Mouse (Mus musculus) 3T3-L1 (cell line): Measurements from ENCODE around the gene Limd1.

Experiments used
- DNase-seq: peaks from one replicate; pipeline ENCODE4 v3.0.0-alpha.2; 2015; ENCODE audit warnings: low read depth, low spot score

Limd1 gene

GRCm38 (mm10) chr9:123481136-123481535 lies 2.6 kb downstream of the Limd1 start:
- no peak for DNase-seq

- DNase-seq: no peak
These were observed 5.1 kb downstream of the Limd1 start for GRCm38 (mm10) chr9:123483598-123483997.

- DNase-seq: no peak
These were observed 6.3 kb downstream of the Limd1 start for GRCm38 (mm10) chr9:123484830-123485229.

- no peak for DNase-seq
These were observed 7.1 kb downstream of the Limd1 start for GRCm38 (mm10) chr9:123485561-123485960.

- DNase-seq: no peak
These were observed 8.1 kb downstream of the Limd1 start for GRCm38 (mm10) chr9:123486635-123487034.

GRCm38 (mm10) chr9:123489073-123489472 lies 10.6 kb downstream of the Limd1 start:
- no peak for DNase-seq

GRCm38 (mm10) chr9:123489727-123490343 lies 11.3 kb downstream of the Limd1 start:
- no peak for DNase-seq

GRCm38 (mm10) chr9:123490930-123491329 lies 12.4 kb downstream of the Limd1 start:
- DNase-seq: no peak

GRCm38 (mm10) chr9:123491917-123492585 lies 13.5 kb downstream of the Limd1 start:
- no peak for DNase-seq

GRCm38 (mm10) chr9:123496665-123497064 lies 18.2 kb downstream of the Limd1 start:
- DNase-seq: no peak

- no peak for DNase-seq
These were observed 19.4 kb downstream of the Limd1 start for GRCm38 (mm10) chr9:123497906-123498305.

- DNase-seq: peak; percentile 60
These were observed 22.0 kb downstream of the Limd1 start for GRCm38 (mm10) chr9:123500480-123500879.

GRCm38 (mm10) chr9:123503171-123503834 lies 24.8 kb downstream of the Limd1 start:
- DNase-seq: no peak

- peak; percentile 72 for DNase-seq
These were observed 25.8 kb downstream of the Limd1 start for GRCm38 (mm10) chr9:123504325-123504724.

- DNase-seq: no peak
These were observed 27.1 kb downstream of the Limd1 start for GRCm38 (mm10) chr9:123505598-123505997.

GRCm38 (mm10) chr9:123506270-123507146 lies 28.0 kb downstream of the Limd1 start:
- DNase-seq: no peak

- peak; percentile 30 for DNase-seq
These were observed 28.9 kb downstream of the Limd1 start for GRCm38 (mm10) chr9:123507380-123507779.

GRCm38 (mm10) chr9:123508986-123509385 lies 30.5 kb downstream of the Limd1 start:
- DNase-seq: no peak

GRCm38 (mm10) chr9:123509638-123510604 lies 31.4 kb downstream of the Limd1 start:
- no peak for DNase-seq

- DNase-seq: no peak
These were observed 32.4 kb downstream of the Limd1 start for GRCm38 (mm10) chr9:123510926-123511325.

- no peak for DNase-seq
These were observed 34.0 kb downstream of the Limd1 start for GRCm38 (mm10) chr9:123512482-123512881.
